Mouse (Mus musculus): ENCODE measurements at regions not wholly inside any gene's neighbourhood (a gene's known extent, or its start where the extent isn't known, plus 50 kb on each side); places are given as distances from the start of the nearest gene placed in this dataset.
"Not testable (repeated sequence)": the region's sequence is repeated elsewhere in the genome, so short reads cannot be mapped to it uniquely, and the experiment has no call there.

- DNase-seq (ENCODE audit: low spot score in 2 of 2), result no peak
- intact Hi-C loops (cut with DNase I), result no loop called here
Measured at GRCm38 (mm10) chr2:55182416-55182815, 253.4 kb upstream of the Kcnj3 start.

- intact Hi-C loops (cut with DNase I), result no loop called here
- no peak for DNase-seq (ENCODE audit: low spot score in 2 of 2)
Measured at GRCm38 (mm10) chr2:55206891-55207290, 228.9 kb upstream of the Kcnj3 start.

GRCm38 (mm10) chr2:55208620-55209019 is 227.2 kb upstream of the Kcnj3 start:
- DNase-seq (ENCODE audit: low spot score in 2 of 2), result peak in 1 of 2 experiments; percentile 65

GRCm38 (mm10) chr2:55209848-55210390 is 225.9 kb upstream of the Kcnj3 start:
- intact Hi-C loops (cut with DNase I), result no loop called here
- no peak for DNase-seq (ENCODE audit: low spot score in 2 of 2)

More at GRCm38 (mm10) chr2:55208620-55209019, 227.2 kb upstream of the Kcnj3 start:
- intact Hi-C loops (cut with DNase I), result no loop called here

GRCm38 (mm10) chr2:55211281-55211680 is 224.5 kb upstream of the Kcnj3 start:
- DNase-seq (ENCODE audit: low spot score in 2 of 2), result no peak
- intact Hi-C loops (cut with DNase I), result no loop called here

- no peak for DNase-seq (ENCODE audit: low spot score in 2 of 2)
- intact Hi-C loops (cut with DNase I), result no loop called here
Measured at GRCm38 (mm10) chr2:55222046-55222445, 213.7 kb upstream of the Kcnj3 start.

GRCm38 (mm10) chr2:55222741-55223140 is 213.0 kb upstream of the Kcnj3 start:
- DNase-seq (ENCODE audit: low spot score in 2 of 2); intact Hi-C loops (cut with DNase I): not testable (repeated sequence)

GRCm38 (mm10) chr2:55228131-55228797 is 207.5 kb upstream of the Kcnj3 start:
- DNase-seq (ENCODE audit: low spot score in 2 of 2), result peak in 1 of 2 experiments; percentile 13
- intact Hi-C loops (cut with DNase I), result no loop called here

GRCm38 (mm10) chr2:55231841-55232240 is 203.9 kb upstream of the Kcnj3 start:
- DNase-seq (ENCODE audit: low spot score in 2 of 2), result no peak
- intact Hi-C loops (cut with DNase I), result no loop called here

- no peak for DNase-seq (ENCODE audit: low spot score in 2 of 2)
- intact Hi-C loops (cut with DNase I), result no loop called here
Measured at GRCm38 (mm10) chr2:55253134-55253533, 182.6 kb upstream of the Kcnj3 start.

- intact Hi-C loops (cut with DNase I), result no loop called here
Measured at GRCm38 (mm10) chr2:55262721-55263278, 173.0 kb upstream of the Kcnj3 start.

GRCm38 (mm10) chr2:55263847-55264449 is 171.8 kb upstream of the Kcnj3 start:
- intact Hi-C loops (cut with DNase I), result no loop called here
- DNase-seq (ENCODE audit: low spot score in 2 of 2), result no peak

More at GRCm38 (mm10) chr2:55262721-55263278, 173.0 kb upstream of the Kcnj3 start:
- DNase-seq (ENCODE audit: low spot score in 2 of 2), result no peak

- DNase-seq (ENCODE audit: low spot score in 2 of 2), result peak; percentile 11 to 22
- intact Hi-C loops (cut with DNase I), result loop anchor here (2.0 to 5.0 kb wide), 2 partner anchors 536 to 614 kb away; no protein-coding TSS in a partner anchor
Measured at GRCm38 (mm10) chr2:55306387-55306786, 129.4 kb upstream of the Kcnj3 start.

- intact Hi-C loops (cut with DNase I), result no loop called here
Measured at GRCm38 (mm10) chr2:55315627-55316026, 120.1 kb upstream of the Kcnj3 start.

GRCm38 (mm10) chr2:55354061-55354460 is 81.7 kb upstream of the Kcnj3 start:
- intact Hi-C loops (cut with DNase I); DNase-seq (ENCODE audit: low spot score in 2 of 2): not testable (repeated sequence)

More at GRCm38 (mm10) chr2:55315627-55316026, 120.1 kb upstream of the Kcnj3 start:
- no peak for DNase-seq (ENCODE audit: low spot score in 2 of 2)
